Mouse (Mus musculus) liver, embryonic 14.5 days (tissue): ENCODE data around the gene Gm17416. TPM values are rescaled to one million over a fixed set of nuclear protein-coding genes. Genes with fewer than 3 reads are reported as not detected.

Source experiments
- ATAC-seq: fragments of 200-750 bp; cut with Nextera tagmentation; 2 replicates; pipeline ENCODE4 v1.8.0; 2017; ENCODE audit warnings: moderate number of reproducible peaks, mild to moderate bottlenecking, moderate library complexity; ENCODE audit not compliant: insufficient read depth
- DNase-seq, 3 experiments: peaks; one replicate each; pipeline ENCODE4 v3.0.0-alpha.2; 2012 to 2013; ENCODE audit warnings: low read depth in 3 of 3, low spot score in 3 of 3
- H3K27ac ChIP-seq: fragments of 300-500 bp; sonication (generic); 2 replicates; pipeline ENCODE4 v1.5.1; 2014; ENCODE audit warnings: moderate library complexity, mild to moderate bottlenecking, control low read depth, inconsistent platforms
- H3K27me3 ChIP-seq: fragments of 300-500 bp; sonication (generic); 2 replicates; pipeline ENCODE4 v1.6.1; 2014; ENCODE audit warnings: mild to moderate bottlenecking, low read length, moderate library complexity; ENCODE audit not compliant: control insufficient read depth, insufficient read depth
- H3K36me3 ChIP-seq: fragments of 300-500 bp; sonication (generic); replicated peaks from 2 replicates; pipeline ENCODE4 v1.6.1; 2014; ENCODE audit warnings: low read depth; ENCODE audit not compliant: control insufficient read depth, insufficient read depth
- H3K4me1 ChIP-seq, 2 experiments: fragments of 200-500 bp in 1 of 2; fragments of 300-500 bp in 1 of 2; sonication (generic) in 1 of 2; replicated peaks; 2 replicates each; pipeline ENCODE4 v1.6.1; 2012 to 2014; ENCODE audit warnings: antibody characterized with exemption in 1 of 2, inconsistent platforms in 1 of 2, low read length in 1 of 2; ENCODE audit not compliant: control insufficient read depth in 2 of 2, insufficient read depth in 2 of 2
- H3K4me2 ChIP-seq: fragments of 300-500 bp; sonication (generic); 2 replicates; pipeline ENCODE4 v1.6.1; 2014; ENCODE audit warnings: low read depth, mild to moderate bottlenecking, control low read depth, moderate library complexity
- H3K4me3 ChIP-seq, 2 experiments: fragments of 200-500 bp in 1 of 2; fragments of 300-500 bp in 1 of 2; sonication (generic) in 1 of 2; 2 replicates each; pipeline ENCODE4 v1.5.1; 2012 to 2014; ENCODE audit warnings: low read depth in 2 of 2, low read length in 2 of 2, mild to moderate bottlenecking in 2 of 2, control low read depth in 1 of 2, inconsistent platforms in 1 of 2, moderate library complexity in 1 of 2; ENCODE audit not compliant: insufficient read depth in 1 of 2
- H3K9ac ChIP-seq: fragments of 300-500 bp; sonication (generic); replicated peaks from 2 replicates; pipeline ENCODE4 v1.6.1; 2014; ENCODE audit warnings: mild to moderate bottlenecking, control low read depth, moderate library complexity
- H3K9me3 ChIP-seq: fragments of 300-500 bp; sonication (generic); 2 replicates; pipeline ENCODE4 v1.6.1; 2016; ENCODE audit warnings: low read length, mixed read lengths; ENCODE audit not compliant: control insufficient read depth
- CTCF ChIP-seq: IDR thresholded peaks from 2 replicates; pipeline ENCODE4 v1.5.1; 2016; ENCODE audit warnings: antibody characterized with exemption, low read depth, control low read depth
- EP300 ChIP-seq: IDR thresholded peaks from 2 replicates; pipeline ENCODE4 v1.6.1; 2016; ENCODE audit warnings: antibody characterized with exemption, low read depth
- WGBS: fragments of 180-500 bp; shearing (Covaris S2); extraction: QIAGEN DNeasy Blood & Tissue Kit; methylation state at CpG from one replicate; pipeline ENCODE4 v1.1.7; 2014; ENCODE audit not compliant: insufficient replicate concordance; 5-methylcytosine and 5-hydroxymethylcytosine counted together
- polyA plus RNA-seq, 2 experiments: library from polyadenylated mRNA; depleted of rRNA in 1 of 2; stranded (reverse) in 1 of 2; unstranded in 1 of 2; fragments of >200 nt; fragmentation: Nextera tagmentation in 1 of 2; extraction: Ambion mirVana in 1 of 2; gene quantifications; 2 replicates each; pipeline versions ENCODE4 v1.2.1 to v1.2.3; 2012 to 2014

Gm17416 gene
- polyA plus RNA-seq, 2 experiments, result not detected

GRCm38 (mm10) chr2:152586926-152587560 is 17.9 kb downstream of the Gm17416 start:
- Histone ChIP-seq H3K4me1 (no peaks in the 10 kb centered on the region), H3K9me3 (no peaks in the 10 kb centered on the region), H3K4me2 (no peak overlapping the region), H3K9ac (no peak overlapping the region), H3K27me3 (no peaks in the 10 kb centered on the region), H3K4me3 (no peak overlapping the region), H3K27ac (no peak overlapping the region), H3K36me3 (no peaks in the 10 kb centered on the region)
- WGBS, result 47% methylated on average over 4 of the region's 4 CpGs
- ATAC-seq, result no peak
- no peak for DNase-seq
- TF ChIP-seq EP300, result no peak
- peak; percentile 39 for TF ChIP-seq CTCF

GRCm38 (mm10) chr2:152588450-152588849 is 19.3 kb downstream of the Gm17416 start:
- no peaks in the 10 kb centered on the region for H3K36me3 ChIP-seq
- no peaks in the 10 kb centered on the region for H3K4me1 ChIP-seq
- H3K4me3 ChIP-seq, result no peak overlapping the region
- no peak for TF ChIP-seq CTCF
- TF ChIP-seq EP300, result no peak
- 41% methylated on average over 2 of the region's 2 CpGs for WGBS
- no peak overlapping the region for H3K4me2 ChIP-seq
- H3K9me3 ChIP-seq, result no peaks in the 10 kb centered on the region
- ATAC-seq (no peak), DNase-seq (no peak)
- no peaks in the 10 kb centered on the region for H3K27me3 ChIP-seq
- H3K27ac ChIP-seq, result no peak overlapping the region
- H3K9ac ChIP-seq, result no peak overlapping the region

GRCm38 (mm10) chr2:152589021-152589420 is 19.9 kb downstream of the Gm17416 start:
- no peaks in the 10 kb centered on the region for H3K27me3 ChIP-seq
- H3K27ac ChIP-seq, result no peak overlapping the region
- H3K4me2 ChIP-seq, result no peak overlapping the region
- H3K36me3 ChIP-seq, result no peaks in the 10 kb centered on the region
- H3K4me3 ChIP-seq, result no peak overlapping the region
- no peak overlapping the region for H3K9ac ChIP-seq
- no peak for DNase-seq
- H3K9me3 ChIP-seq, result no peaks in the 10 kb centered on the region
- WGBS, result 40% methylated on average over 6 of the region's 6 CpGs
- TF ChIP-seq CTCF (no peak), EP300 (no peak)
- ATAC-seq, result no peak
- no peaks in the 10 kb centered on the region for H3K4me1 ChIP-seq

GRCm38 (mm10) chr2:152599299-152599698 is 30.2 kb downstream of the Gm17416 start, which contains the start of gene Defb45:
Defb45 (minus strand) TSS chr2:152599399.
- ATAC-seq (no peak), DNase-seq (no peak)
- WGBS, result 46% methylated on average over 7 of the region's 7 CpGs
- no peak for TF ChIP-seq CTCF
- no peak for TF ChIP-seq EP300
- Histone ChIP-seq H3K9me3 (no peaks in the 10 kb centered on the region), H3K4me1 (no peaks in the 10 kb centered on the region), H3K4me2 (no peak within 1 kb of the TSS), H3K9ac (no peak within 1 kb of the TSS), H3K4me3 (no peak within 1 kb of the TSS), H3K27me3 (no peaks in the 10 kb centered on the region), H3K27ac (no peak within 1 kb of the TSS), H3K36me3 (no peaks in the 10 kb centered on the region)

- WGBS, result 76% methylated on average over 6 of the region's 6 CpGs
- Histone ChIP-seq H3K27ac (no peak overlapping the region), H3K36me3 (no peaks in the 10 kb centered on the region), H3K4me1 (no peaks in the 10 kb centered on the region), H3K4me3 (no peak overlapping the region), H3K4me2 (no peak overlapping the region), H3K9me3 (no peaks in the 10 kb centered on the region), H3K9ac (no peak overlapping the region), H3K27me3 (no peaks in the 10 kb centered on the region)
- TF ChIP-seq CTCF (no peak), EP300 (no peak)
- ATAC-seq, result no peak
- DNase-seq, result no peak
Measured at GRCm38 (mm10) chr2:152600076-152600475, 30.9 kb downstream of the Gm17416 start.
